ENCODE assay signal across 15 mouse cellular contexts in genomic region chr14:41052481-41052880, GRCm38 (mm10). TPM values are rescaled to one million over a fixed set of nuclear protein-coding genes. Genes with fewer than 3 reads are reported as not detected.
DNase-seq lines count a peak whose midpoint lies in the region; ATAC-seq and TF ChIP-seq lines count a peak whose summit lies in the region.
"Had no signal": no experiment of that assay in that cellular context is flagged by ENCODE, and none has a peak within 500 bp of the region (broad histone marks: within the 10 kb centered on the region; RNA-seq: fewer than 3 reads in every experiment).

No protein-coding gene starts in this region.

- no peak overlapping the region for H3K9ac ChIP-seq in liver, embryonic 14.5 days (replicated peaks)
- no peak overlapping the region for H3K9ac ChIP-seq in neural tube, embryonic 15.5 days (replicated peaks)

- H3K27me3 ChIP-seq in liver, embryonic 14.5 days (ENCODE audit: control insufficient read depth, insufficient read depth, low read length), result no peaks in the 10 kb centered on the region
- no peaks in the 10 kb centered on the region for H3K27me3 ChIP-seq in neural tube, embryonic 15.5 days (replicated peaks)

- no peaks in the 10 kb centered on the region for H3K36me3 ChIP-seq in liver, embryonic 14.5 days (replicated peaks; ENCODE audit: control insufficient read depth, insufficient read depth, low read depth)
- no peaks in the 10 kb centered on the region for H3K36me3 ChIP-seq in neural tube, embryonic 15.5 days
- H3K36me3 ChIP-seq: limb, embryonic 10.5 days; midbrain, embryonic 10.5 days had no signal

- H3K4me3 ChIP-seq in left cerebral cortex, adult 2 months, result no peak overlapping the region
- no peak overlapping the region for H3K4me3 ChIP-seq in liver, embryonic 14.5 days (ENCODE audit: insufficient read depth in 1 of 2, low read depth in 2 of 2, low read length in 2 of 2)
- H3K4me3 ChIP-seq in neural tube, embryonic 15.5 days (replicated peaks), result no peak overlapping the region
- H3K4me3 ChIP-seq: limb, embryonic 10.5 days; midbrain, embryonic 10.5 days had no signal

- no peak for TF ChIP-seq EP300 in liver, embryonic 14.5 days (IDR thresholded peaks at IDR 0.05; ENCODE audit: low read depth)

- no peaks in the 10 kb centered on the region for H3K9me3 ChIP-seq in liver, embryonic 14.5 days (ENCODE audit: control insufficient read depth, low read length)
- no peaks in the 10 kb centered on the region for H3K9me3 ChIP-seq in neural tube, embryonic 15.5 days (replicated peaks)
- H3K9me3 ChIP-seq: limb, embryonic 10.5 days had no signal

- intact Hi-C loops in left cerebral cortex, adult 2 months (cut with DNase I), result no loop called here
- intact Hi-C loops in left cerebral cortex, postnatal 4 days (cut with DNase I), result no loop called here

- peak; percentile 34 for TF ChIP-seq CTCF in left cerebral cortex, adult 2 months (IDR thresholded peaks at IDR 0.05)
- TF ChIP-seq CTCF in liver, embryonic 14.5 days (IDR thresholded peaks at IDR 0.05; ENCODE audit: low read depth), result peak; percentile 38

- no peak overlapping the region for H3K4me2 ChIP-seq in liver, embryonic 14.5 days (ENCODE audit: low read depth)
- H3K4me2 ChIP-seq in neural tube, embryonic 15.5 days, result no peak overlapping the region

- ATAC-seq in liver, embryonic 14.5 days (ENCODE audit: insufficient read depth), result no peak
- ATAC-seq in neural tube, embryonic 15.5 days (ENCODE audit: low FRiP score), result no peak

- no peak overlapping the region for H3K27ac ChIP-seq in left cerebral cortex, adult 2 months
- no peak overlapping the region for H3K27ac ChIP-seq in liver, embryonic 14.5 days
- no peak overlapping the region for H3K27ac ChIP-seq in neural tube, embryonic 15.5 days (replicated peaks)
- H3K27ac ChIP-seq: limb, embryonic 10.5 days; midbrain, embryonic 10.5 days had no signal

- no peaks in the 10 kb centered on the region for H3K4me1 ChIP-seq in liver, embryonic 14.5 days (replicated peaks; ENCODE audit: control insufficient read depth in 2 of 2, insufficient read depth in 2 of 2, low read length in 1 of 2)
- H3K4me1 ChIP-seq in neural tube, embryonic 15.5 days, result no peaks in the 10 kb centered on the region
- H3K4me1 ChIP-seq: limb, embryonic 10.5 days; midbrain, embryonic 10.5 days had no signal

- peak; percentile 21 for DNase-seq in adrenal gland, adult 2 months
- no peak for DNase-seq in adrenal gland, adult 8-10 months
- DNase-seq in left cerebral cortex, adult 2 months (ENCODE audit: extremely low spot score in 1 of 2, low spot score in 2 of 2), result peak in 1 of 2 experiments; percentile 19
- DNase-seq in left cerebral cortex, postnatal 4 days, result no peak
- peak; percentile 58 for DNase-seq in ES-CJ7 (ENCODE audit: low read depth, low spot score)
- DNase-seq in liver, embryonic 14.5 days (ENCODE audit: low read depth in 3 of 3, low spot score in 3 of 3), result no peak
- DNase-seq in natural killer cell, adult 2 months (ENCODE audit: low spot score in 2 of 2), result no peak
- DNase-seq: cerebellum, adult 9-10 months; kidney, postnatal 14 days had no signal

- 46% methylated on average over 5 of the region's 5 CpGs for WGBS in liver, embryonic 14.5 days (ENCODE audit: insufficient replicate concordance)
- 82% methylated on average over 5 of the region's 5 CpGs for WGBS in neural tube, embryonic 15.5 days

RNA-seq across cellular contexts. Expression of gene Dydc2, which starts 16.5 kb away (rescaled TPM):
- total RNA-seq in adrenal gland, adult 2 months (2021), result 1 to 10 TPM in 1 of 2 experiments, under 1 TPM in 1; 0.61 to 1.0 TPM
- polyA plus RNA-seq in adrenal gland, adult 2 months (2012; rRNA removed), result not detected in 2 replicates
- total RNA-seq in adrenal gland, adult 8-10 months (2022), result 1 to 10 TPM in 3 of 4 experiments, under 1 TPM in 1; 0.93 to 2.4 (median 1.6) TPM
- 1 to 10 TPM in 1 of 2 experiments, under 1 TPM in 1; 0.75 to 1.2 TPM for total RNA-seq in left cerebral cortex, adult 2 months (2021)
- 1 to 10 TPM in 1 of 2 experiments, under 1 TPM in 1; 0.60 to 1.1 TPM for total RNA-seq in left cerebral cortex, postnatal 4 days (2021)
- not detected in 2 replicates for polyA plus RNA-seq in liver, embryonic 14.5 days (2012; rRNA removed)
- polyA plus RNA-seq in liver, embryonic 14.5 days (2014; fragmentation: Nextera tagmentation; extraction: Ambion mirVana), result not detected in 2 replicates
- 0.32 and 0.38 TPM in 2 replicates for polyA plus RNA-seq in neural tube, embryonic 15.5 days (2015; fragmentation: Nextera tagmentation; extraction: Ambion mirVana)
- total RNA-seq: gastrocnemius, adult 18-20 months; heart, postnatal 10 days; neutrophil, adult 5-6 weeks had no signal
- polyA plus RNA-seq: limb, embryonic 10.5 days had no signal

RNA-seq across cellular contexts. Expression of gene Dydc1, which starts 20.2 kb away (rescaled TPM):
- total RNA-seq in adrenal gland, adult 2 months (2021), result not detected
- polyA plus RNA-seq in adrenal gland, adult 2 months (2012; rRNA removed), result not detected in 2 replicates
- under 1 TPM in 1 of 4 experiments, not detected in 3; 0.37 TPM for total RNA-seq in adrenal gland, adult 8-10 months (2022)
- not detected for total RNA-seq in left cerebral cortex, adult 2 months (2021)
- not detected for total RNA-seq in left cerebral cortex, postnatal 4 days (2021)
- 0.03 TPM in 1 of 2 replicates, not detected in the other for polyA plus RNA-seq in liver, embryonic 14.5 days (2012; rRNA removed)
- polyA plus RNA-seq in liver, embryonic 14.5 days (2014; fragmentation: Nextera tagmentation; extraction: Ambion mirVana), result 0.11 TPM in 1 of 2 replicates, not detected in the other
- 0.18 TPM in 1 of 2 replicates, not detected in the other for polyA plus RNA-seq in neural tube, embryonic 15.5 days (2015; fragmentation: Nextera tagmentation; extraction: Ambion mirVana)
- total RNA-seq: gastrocnemius, adult 18-20 months; heart, postnatal 10 days; neutrophil, adult 5-6 weeks had no signal
- polyA plus RNA-seq: limb, embryonic 10.5 days; midbrain, embryonic 10.5 days had no signal

RNA-seq across cellular contexts. Expression of gene Fam213a, which starts 38.9 kb away (rescaled TPM):
- 100 to 1,000 TPM in 1 of 2 experiments, 10 to 100 TPM in 1; 98.0 to 158 TPM for total RNA-seq in adrenal gland, adult 2 months (2021)
- polyA plus RNA-seq in adrenal gland, adult 2 months (2012; rRNA removed), result 26.2 and 36.3 TPM in 2 replicates
- total RNA-seq in adrenal gland, adult 8-10 months (2022), result 10 to 100 TPM; 39.2 to 77.5 (median 71.6) TPM
- 100 to 1,000 TPM; 106 to 123 TPM for total RNA-seq in left cerebral cortex, adult 2 months (2021)
- 100 to 1,000 TPM in 1 of 2 experiments, 10 to 100 TPM in 1; 88.0 to 105 TPM for total RNA-seq in left cerebral cortex, postnatal 4 days (2021)
- polyA plus RNA-seq in liver, embryonic 14.5 days (2012; rRNA removed), result 22.0 and 39.4 TPM in 2 replicates
- polyA plus RNA-seq in liver, embryonic 14.5 days (2014; fragmentation: Nextera tagmentation; extraction: Ambion mirVana), result 41.8 and 45.1 TPM in 2 replicates
- polyA plus RNA-seq in neural tube, embryonic 15.5 days (2015; fragmentation: Nextera tagmentation; extraction: Ambion mirVana), result 93.2 and 96.7 TPM in 2 replicates

RNA-seq across cellular contexts. Expression of gene Mat1a, which starts 52.4 kb away (rescaled TPM):
- 1 to 10 TPM in 1 of 2 experiments, under 1 TPM in 1; 0.41 to 5.4 TPM for total RNA-seq in adrenal gland, adult 2 months (2021)
- 0.22 TPM in 1 of 2 replicates, not detected in the other for polyA plus RNA-seq in adrenal gland, adult 2 months (2012; rRNA removed)
- 1 to 10 TPM in 1 of 4 experiments, under 1 TPM in 1, not detected in 2; 0.70 to 1.0 TPM for total RNA-seq in adrenal gland, adult 8-10 months (2022)
- total RNA-seq in left cerebral cortex, adult 2 months (2021), result not detected
- not detected for total RNA-seq in left cerebral cortex, postnatal 4 days (2021)
- 7.7 and 8.3 TPM in 2 replicates for polyA plus RNA-seq in liver, embryonic 14.5 days (2012; rRNA removed)
- polyA plus RNA-seq in liver, embryonic 14.5 days (2014; fragmentation: Nextera tagmentation; extraction: Ambion mirVana), result 20.4 and 25.0 TPM in 2 replicates
- polyA plus RNA-seq in neural tube, embryonic 15.5 days (2015; fragmentation: Nextera tagmentation; extraction: Ambion mirVana), result 0.09 TPM in 1 of 2 replicates, not detected in the other
- total RNA-seq: heart, postnatal 10 days; neutrophil, adult 5-6 weeks had no signal
- polyA plus RNA-seq: limb, embryonic 10.5 days; midbrain, embryonic 10.5 days had no signal

Comparison
In these comparisons a context has a peak if more than half of its experiments do, and no peak if none do; other contexts are left out.
1. DNase-seq: peak in adrenal gland, adult 2 months (single experiment) and ES-CJ7 (single experiment); none in adrenal gland, adult 8-10 months (single experiment), left cerebral cortex, postnatal 4 days (single experiment), liver, embryonic 14.5 days (0 of 3) and natural killer cell, adult 2 months (0 of 2).